In genomic region chr2:145612937-145613336, GRCm38 (mm10) we compare ENCODE assay signal across 10 mouse cellular contexts.
DNase-seq lines count a peak whose midpoint lies in the region; ATAC-seq and TF ChIP-seq lines count a peak whose summit lies in the region.
"Had no signal": no experiment of that assay in that cellular context is flagged by ENCODE, and none has a peak within 500 bp of the region (broad histone marks: within the 10 kb centered on the region; RNA-seq: fewer than 3 reads in every experiment).

No protein-coding gene starts in this region.

- no peak for ATAC-seq in CD4-positive, CD25-positive, alpha-beta regulatory T cell, adult 4 months
- no peak for ATAC-seq in cerebellum, adult (ENCODE audit: insufficient number of reproducible peaks, low FRiP score, low TSS enrichment)

- peak; percentile 74 for TF ChIP-seq CTCF in layer of hippocampus, adult 2 months (conservative IDR thresholded peaks at IDR 0.05)

- peak; percentile 7 for DNase-seq in CD4-positive, CD25-positive, alpha-beta regulatory T cell, adult 2 months (ENCODE audit: low read depth, low spot score)
- no peak for DNase-seq in layer of hippocampus, adult 2 months (ENCODE audit: low spot score in 2 of 2)
- no peak for DNase-seq in layer of hippocampus, postnatal 36 days
- DNase-seq in adrenal gland, adult 8-10 months: peak; percentile 8
- peak; percentile 17 for DNase-seq in lung, postnatal 36 days
- DNase-seq in frontal cortex, postnatal 36 days (ENCODE audit: low spot score in 2 of 2): no peak

- no peak overlapping the region for H3K4me3 ChIP-seq in layer of hippocampus, adult 2 months
- H3K4me3 ChIP-seq: embryonic facial prominence, embryonic 15.5 days; heart, embryonic 10.5 days had no signal

- H3K27ac ChIP-seq in layer of hippocampus, adult 2 months: no peak overlapping the region
- H3K27ac ChIP-seq: embryonic facial prominence, embryonic 15.5 days; heart, embryonic 10.5 days had no signal

Comparison
In these comparisons a context has a peak if more than half of its experiments do, and no peak if none do; other contexts are left out.
1. DNase-seq: peak in CD4-positive, CD25-positive, alpha-beta regulatory T cell, adult 2 months (single experiment), adrenal gland, adult 8-10 months (single experiment) and lung, postnatal 36 days (single experiment); none in layer of hippocampus, adult 2 months (0 of 2), layer of hippocampus, postnatal 36 days (0 of 2) and frontal cortex, postnatal 36 days (0 of 2).